Mouse (Mus musculus) gonadal fat pad, adult 2 months (tissue): ENCODE measurements around the gene L3hypdh. TPM values are rescaled to one million over a fixed set of nuclear protein-coding genes. Genes with fewer than 3 reads are reported as not detected.
"Not testable (repeated sequence)": the region's sequence is repeated elsewhere in the genome, so short reads cannot be mapped to it uniquely, and the experiment has no call there.

Experiments used
- DNase-seq: peaks from one replicate; pipeline ENCODE4 v3.0.0-alpha.2; 2012; ENCODE audit warnings: low read depth
- polyA plus RNA-seq: library from polyadenylated mRNA; depleted of rRNA; stranded (reverse); fragments of >200 nt; gene quantifications from 2 replicates; pipeline ENCODE4 v1.2.3, GENCODE M21; 2012; rRNA removed

The L3hypdh gene
- polyA plus RNA-seq, 1 experiment, result 27.4 TPM

GRCm38 (mm10) chr12:72053851-72054250 is 31.4 kb downstream of the L3hypdh start:
- DNase-seq, result no peak

DNA sequence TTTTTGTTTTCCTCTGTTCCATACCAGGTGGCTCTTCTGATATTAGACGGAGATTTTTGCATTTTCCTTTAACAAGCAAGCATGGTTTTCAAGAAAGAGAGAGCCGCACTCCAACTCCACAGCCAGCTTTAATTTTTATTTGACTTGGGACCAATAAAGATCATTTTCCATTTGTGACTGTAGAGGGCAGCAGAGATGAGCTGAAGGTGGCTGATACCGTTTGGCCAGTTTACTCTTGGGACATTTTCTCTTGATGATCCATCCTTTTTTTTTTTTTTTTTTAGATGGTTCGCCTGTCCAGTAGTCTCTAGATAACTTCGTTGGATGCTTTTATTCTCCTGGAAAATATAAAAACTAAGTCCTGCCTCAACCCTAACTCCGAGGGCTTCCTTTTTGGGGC is 31.9 kb downstream of the L3hypdh start:
- DNase-seq, result no peak

DNA sequence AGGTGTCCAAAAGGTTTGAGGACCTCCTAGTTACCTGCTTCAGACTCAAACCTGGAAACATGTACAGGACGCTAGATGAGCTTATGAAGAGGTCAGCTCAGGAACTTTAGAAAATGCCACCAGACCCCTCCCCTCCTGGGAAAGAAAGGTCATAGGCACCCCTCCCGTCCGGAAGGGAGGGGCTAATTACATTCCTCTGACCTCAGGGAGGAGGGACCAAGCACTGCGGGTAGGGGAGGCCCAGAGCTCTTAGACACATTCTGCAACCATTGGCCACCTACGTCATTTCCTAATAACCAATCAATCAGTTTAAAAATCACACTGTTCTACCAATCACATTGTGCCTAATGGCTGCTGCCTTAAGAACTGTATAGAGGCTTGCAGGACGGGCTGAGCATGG is 32.7 kb downstream of the L3hypdh start:
- no peak for DNase-seq

DNA sequence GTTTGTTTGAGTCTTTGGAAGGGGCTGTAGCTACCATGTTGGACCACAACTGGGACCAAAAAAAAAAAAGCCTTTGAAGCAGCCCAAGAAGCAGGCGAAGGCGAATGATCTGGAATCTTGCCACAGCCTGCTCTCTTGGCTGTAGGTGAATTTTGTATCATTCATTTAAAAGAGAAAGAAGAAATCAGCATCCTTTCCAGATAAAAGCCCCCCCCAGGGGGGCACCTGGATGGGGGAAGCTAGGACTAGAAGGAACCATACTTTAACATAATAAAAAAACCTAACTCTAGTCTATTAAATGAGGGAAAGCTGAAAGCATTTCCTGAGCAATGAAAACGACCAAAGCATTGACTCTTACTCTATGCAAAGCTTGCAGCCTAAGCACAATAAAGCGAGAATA is 34.4 kb downstream of the L3hypdh start:
- no peak for DNase-seq

DNA sequence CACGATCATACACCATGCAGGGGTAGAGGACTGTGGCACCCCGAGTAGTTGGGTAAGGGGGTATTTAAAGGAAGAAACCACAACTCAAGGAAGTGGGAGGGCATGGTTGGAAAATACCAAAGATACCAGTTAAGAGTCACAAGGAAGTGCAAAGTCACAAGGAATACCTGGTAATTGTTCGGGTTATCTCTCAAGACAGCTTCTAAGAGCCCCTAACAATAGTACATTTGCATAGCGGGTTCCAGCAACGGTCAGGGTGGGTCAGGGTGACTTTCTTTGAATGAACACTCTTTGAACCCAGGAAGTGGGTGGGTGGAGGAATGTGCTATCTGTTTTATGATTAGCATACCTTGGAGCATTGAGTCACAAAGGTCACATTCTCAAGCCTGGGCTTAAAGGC is 35.1 kb downstream of the L3hypdh start:
- DNase-seq, result not testable (repeated sequence)

GRCm38 (mm10) chr12:72047513-72047912 is 37.7 kb downstream of the L3hypdh start:
- no peak for DNase-seq

DNA sequence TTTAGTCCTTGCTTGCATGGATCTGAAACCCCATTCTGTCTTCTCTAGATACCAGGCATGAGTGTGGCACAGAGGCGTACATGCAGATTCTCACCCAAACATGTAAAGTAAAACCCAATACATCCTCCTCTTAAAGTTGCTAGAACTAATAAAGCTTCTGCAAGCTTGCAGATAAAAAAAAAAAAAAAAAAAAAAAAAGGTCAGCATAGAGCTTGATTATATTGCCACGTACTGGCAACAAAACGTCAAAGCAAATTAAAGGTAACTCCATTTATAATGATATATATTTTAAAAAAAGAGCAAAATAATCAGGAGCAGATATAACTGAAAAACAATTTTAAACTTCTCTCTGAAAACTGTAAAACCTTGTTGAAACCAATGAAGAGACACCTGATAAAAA is 44.0 kb downstream of the L3hypdh start:
- DNase-seq, result no peak

DNA sequence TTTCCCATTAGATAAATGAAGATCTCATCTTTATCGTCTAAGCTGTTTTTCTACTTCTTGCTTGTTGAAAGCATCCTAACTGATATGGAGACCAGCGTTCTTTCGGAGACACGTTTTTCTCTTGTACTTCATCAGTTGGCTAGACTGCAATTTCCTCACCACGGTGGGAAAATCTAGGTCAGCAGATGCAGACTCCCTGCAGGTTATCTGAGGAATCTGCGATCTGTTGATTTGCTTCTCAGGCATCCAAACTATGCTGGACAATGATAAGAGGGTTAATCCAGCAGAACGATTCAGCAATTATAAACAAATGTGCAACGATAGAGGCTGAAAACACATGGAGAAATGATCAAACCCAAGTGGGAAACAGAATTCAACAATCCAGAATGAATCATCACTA is 45.7 kb downstream of the L3hypdh start:
- DNase-seq, result no peak

DNA sequence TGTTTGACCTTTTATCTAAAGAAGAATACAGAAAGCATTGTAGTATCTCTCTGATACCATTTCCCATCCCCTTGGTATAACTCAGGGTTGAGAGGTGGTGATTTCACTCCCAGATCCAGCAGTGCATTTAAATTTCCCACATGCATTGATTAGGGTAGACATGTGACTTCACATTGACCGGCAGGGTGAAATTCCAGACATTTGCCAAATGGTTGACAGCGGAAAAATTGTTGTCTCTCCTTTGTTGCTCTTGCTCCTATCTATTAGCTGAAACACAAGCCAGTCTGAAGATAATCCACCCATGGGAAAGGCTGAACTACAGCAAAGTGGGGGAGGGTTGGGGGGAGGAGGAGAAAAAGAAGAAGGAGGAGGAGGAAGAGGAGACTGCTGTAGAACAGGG is 46.4 kb downstream of the L3hypdh start:
- DNase-seq, result no peak

GRCm38 (mm10) chr12:72037049-72037448 is 48.2 kb downstream of the L3hypdh start:
- DNase-seq, result no peak

DNA sequence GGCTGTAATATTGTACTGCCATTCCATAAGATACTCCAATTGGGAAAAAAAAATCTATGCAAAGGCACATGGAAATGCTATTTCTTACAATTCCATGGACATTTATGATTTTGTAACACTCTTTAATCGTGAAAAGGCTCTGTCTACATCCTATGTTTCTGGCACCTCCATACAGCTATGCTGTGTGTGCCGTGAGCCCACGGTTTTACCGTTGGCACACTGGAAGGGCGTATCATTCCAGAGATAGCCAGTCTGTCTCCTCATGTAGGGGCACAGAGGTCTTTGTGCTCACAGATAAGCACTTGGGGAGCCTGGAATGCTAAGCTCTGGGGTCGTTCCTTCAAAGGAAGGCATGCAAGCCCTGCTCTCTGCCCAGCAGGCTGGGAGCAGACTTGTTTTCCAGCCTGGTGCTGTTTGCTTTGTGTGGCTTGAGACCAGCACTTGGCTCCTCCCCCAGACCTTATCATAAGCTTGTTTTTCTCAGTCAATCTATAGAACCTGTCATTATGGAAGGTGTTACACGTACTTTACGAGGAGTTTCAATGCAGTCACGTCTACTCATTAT is 49.1 kb downstream of the L3hypdh start:
- no peak for DNase-seq

DNA sequence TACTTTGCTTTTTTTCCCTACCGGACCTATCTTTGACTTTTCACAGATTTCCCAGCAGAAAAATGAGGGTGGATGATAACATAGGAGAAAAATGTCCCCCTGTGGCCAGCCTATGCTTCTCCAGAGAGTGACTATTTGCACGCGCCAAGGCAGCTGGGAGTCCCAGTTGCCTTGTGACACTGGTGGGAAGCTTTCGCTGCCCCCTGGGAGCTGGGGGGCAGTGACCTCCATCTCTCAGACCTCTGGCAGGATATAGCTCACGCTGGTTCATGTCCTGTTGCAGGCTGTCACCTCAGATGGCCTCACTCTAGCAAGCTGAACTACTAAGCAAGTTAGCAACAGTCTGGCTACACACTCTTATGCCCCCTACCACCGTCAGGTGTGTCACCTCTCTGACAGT is 53.4 kb downstream of the L3hypdh start:
- DNase-seq, result no peak

- DNase-seq, result no peak
Observed at GRCm38 (mm10) chr12:72031171-72031570, 54.1 kb downstream of the L3hypdh start.

- no peak for DNase-seq
Observed at GRCm38 (mm10) chr12:72025275-72025795, 59.9 kb downstream of the L3hypdh start.

- DNase-seq, result no peak
Observed at GRCm38 (mm10) chr12:72023572-72023971, 61.7 kb downstream of the L3hypdh start.

Other genes with a start within 250 kb of the L3hypdh start
- 2.9 and 3.3 TPM in 2 replicates for gene Gpr135, start 14.3 kb downstream of the L3hypdh start, polyA plus RNA-seq
- gene Jkamp, start 150 bp upstream of the L3hypdh start, polyA plus RNA-seq, result 64.6 and 97.6 TPM in 2 replicates
- gene Ccdc175, start 99.6 kb upstream of the L3hypdh start, polyA plus RNA-seq, result 0.04 TPM in 1 of 2 replicates, not detected in the other